Comparison of ENCODE assay signal across 11 mouse cellular contexts in genomic region chr1:171610781-171611180, GRCm38 (mm10). TPM values are rescaled to one million over a fixed set of nuclear protein-coding genes. Genes with fewer than 3 reads are reported as not detected.
A peak's percentile ranks its signal among the peaks of the same experiment; 100 is the strongest.
DNase-seq lines count a peak whose midpoint lies in the region; ATAC-seq and TF ChIP-seq lines count a peak whose summit lies in the region.
"Had no signal": no experiment of that assay in that cellular context is flagged by ENCODE, and none has a peak within 500 bp of the region (broad histone marks: within the 10 kb centered on the region; RNA-seq: fewer than 3 reads in every experiment).

No protein-coding gene starts in this region.

- dilution Hi-C loops in CH12.LX (cut with MboI; ENCODE audit: extremely low pct_ligation_motif_present, extremely low pct_unique_long_range_greater_than_20kb, low sequenced_read_pairs) = no loop called here

- 33% methylated on average over 1 of the region's 1 CpGs for WGBS in kidney, adult 2 months

- TF ChIP-seq EP300 in CH12.LX (IDR thresholded peaks at IDR 0.05; ENCODE audit: low read length) = no peak

- in situ Hi-C loops in CH12.LX (cut with MboI; ENCODE audit: low pct_ligation_motif_present, low pct_unique_long_range_greater_than_20kb, low sequenced_read_pairs) = no loop called here

- peak; percentile 13 for TF ChIP-seq RAD21 in CH12.LX (IDR thresholded peaks at IDR 0.05; ENCODE audit: low read depth, low read length)

- H3K27ac ChIP-seq in kidney, adult 2 months (ENCODE audit: insufficient read depth, low read depth, low read length) = no peak overlapping the region
- H3K27ac ChIP-seq in CH12.LX (ENCODE audit: insufficient read depth, low read depth) = no peak overlapping the region
- H3K27ac ChIP-seq: embryonic facial prominence, embryonic 13.5 days; gastrocnemius, adult 2 months; liver, embryonic 13.5 days had no signal

- no peak for TF ChIP-seq CTCF in kidney, adult 2 months (conservative IDR thresholded peaks at IDR 0.05; ENCODE audit: insufficient read depth, insufficient read length, low read depth, low read length)
- peak; percentile 30 to 60; a peak in 2 of 4 replicates for TF ChIP-seq CTCF in CH12.LX (conservative IDR thresholded peaks at IDR 0.05 in 1 of 2, IDR thresholded peaks at IDR 0.05 in 1 of 2; ENCODE audit: low read depth in 2 of 2, low read length in 2 of 2)

- no peaks in the 10 kb centered on the region for H3K4me1 ChIP-seq in kidney, adult 2 months (ENCODE audit: control insufficient read depth, insufficient read depth, low read length)
- peaks cover 7 to 62% of the 10 kb centered on the region in 2 experiments; a peak in 3 of 4 replicates for H3K4me1 ChIP-seq in CH12.LX (ENCODE audit: control insufficient read depth in 1 of 2, insufficient read depth in 2 of 2)
- H3K4me1 ChIP-seq: embryonic facial prominence, embryonic 13.5 days; liver, embryonic 13.5 days had no signal

- ATAC-seq in cerebellum, adult (ENCODE audit: insufficient number of reproducible peaks, low FRiP score, low TSS enrichment) = no peak

- H3K36me3 ChIP-seq in kidney, adult 2 months (ENCODE audit: control insufficient read depth, insufficient read depth, low read length) = no peaks in the 10 kb centered on the region
- H3K36me3 ChIP-seq in CH12.LX (replicated peaks in 1 of 2; ENCODE audit: control insufficient read depth in 1 of 2, insufficient read depth in 1 of 2, low read length in 1 of 2) = peaks cover 0 to under 1% of the 10 kb centered on the region in 2 experiments
- H3K36me3 ChIP-seq: embryonic facial prominence, embryonic 13.5 days; liver, embryonic 13.5 days had no signal

- H3K4me3 ChIP-seq in kidney, adult 2 months (ENCODE audit: insufficient read depth, low read depth, low read length) = no peak overlapping the region
- no peak overlapping the region for H3K4me3 ChIP-seq in CH12.LX (replicated peaks in 1 of 3; ENCODE audit: low read depth in 2 of 3, low read length in 2 of 3, poor library complexity in 1 of 3)
- H3K4me3 ChIP-seq: embryonic facial prominence, embryonic 13.5 days; gastrocnemius, adult 2 months; liver, embryonic 13.5 days had no signal

- DNase-seq in kidney, postnatal 4 days = peak; percentile 22 to 24
- DNase-seq in kidney, adult 2 months = no peak
- DNase-seq in CH12.LX (ENCODE audit: extremely low read depth) = peak; percentile 61
- DNase-seq in T-cell, adult 2 months (ENCODE audit: low spot score) = peak; percentile 30
- peak; percentile 44 to 57 for DNase-seq in natural killer cell, adult 2 months (ENCODE audit: low spot score in 2 of 2)
- no peak for DNase-seq in layer of hippocampus, postnatal 25 days (ENCODE audit: extremely low spot score in 1 of 2, low spot score in 1 of 2)
- DNase-seq: gastrocnemius, adult 2 months; kidney, adult 8-10 months; liver, embryonic 13.5 days had no signal

- H3K27me3 ChIP-seq in kidney, adult 2 months (replicated peaks; ENCODE audit: control insufficient read depth, insufficient read depth, low read length) = no peaks in the 10 kb centered on the region
- H3K27me3 ChIP-seq in CH12.LX (replicated peaks) = no peaks in the 10 kb centered on the region
- H3K27me3 ChIP-seq: embryonic facial prominence, embryonic 13.5 days; liver, embryonic 13.5 days had no signal

- H3K9ac ChIP-seq in CH12.LX (ENCODE audit: insufficient read depth, low read depth) = no peak overlapping the region
- H3K9ac ChIP-seq: embryonic facial prominence, embryonic 13.5 days; liver, embryonic 13.5 days had no signal

- peaks cover under 1% of the 10 kb centered on the region; the same call in 1 of the 2 replicates for H3K79me2 ChIP-seq in CH12.LX (replicated peaks; ENCODE audit: control insufficient read depth, extremely low read depth, insufficient read depth, poor library complexity, severe bottlenecking)

- H3K4me2 ChIP-seq in CH12.LX (ENCODE audit: insufficient read depth, low read depth, poor library complexity, severe bottlenecking) = no peak overlapping the region
- H3K4me2 ChIP-seq: embryonic facial prominence, embryonic 13.5 days; liver, embryonic 13.5 days had no signal

- no peaks in the 10 kb centered on the region for H3K9me3 ChIP-seq in CH12.LX (replicated peaks; ENCODE audit: low read length)
- H3K9me3 ChIP-seq: embryonic facial prominence, embryonic 13.5 days; liver, embryonic 13.5 days had no signal

- no peak for TF ChIP-seq POLR2A in kidney, adult 2 months (IDR thresholded peaks at IDR 0.05; ENCODE audit: low read depth, low read length)
- no peak for TF ChIP-seq POLR2A in CH12.LX (IDR thresholded peaks at IDR 0.05; ENCODE audit: low read depth, low read length)

TF ChIP-seq in CH12.LX, 34 proteins besides CTCF, POLR2A, EP300 and RAD21:
- TF ChIP-seq SMC3 (IDR thresholded peaks at IDR 0.05; ENCODE audit: low read depth, low read length) (peak; percentile 26; the same call in 1 of the 2 replicates), GABPA (IDR thresholded peaks at IDR 0.05; ENCODE audit: insufficient replicate concordance, low read depth, low read length) (no peak)

RNA-seq across cellular contexts. Expression of gene Ly9, which starts 3.6 kb away (rescaled TPM):
- 0.54 and 2.2 TPM in 2 replicates for polyA plus RNA-seq in kidney, adult 2 months (2012; rRNA removed)
- 43.6 and 46.7 TPM in 2 replicates for total RNA-seq in CH12.LX (2012; rRNA removed)
- 53.6 and 57.8 TPM in 2 replicates for total RNA-seq in CH12.LX (2014; rRNA removed)
- polyA plus RNA-seq in CH12.LX (2012; ENCODE audit: insufficient read length, low read depth) = 68.6 and 74.4 TPM in 2 replicates
- under 1 TPM in 1 of 2 experiments, not detected in 1; 0.23 TPM for total RNA-seq in layer of hippocampus, postnatal 25 days (2021)
- total RNA-seq: gastrocnemius, adult 2 months had no signal

RNA-seq across cellular contexts. Expression of gene Slamf7, which starts 42.1 kb away (rescaled TPM):
- 1.1 and 1.5 TPM in 2 replicates for polyA plus RNA-seq in kidney, adult 2 months (2012; rRNA removed)
- total RNA-seq in CH12.LX (2012; rRNA removed) (6.8 and 10.5 TPM in 2 replicates), CH12.LX (2014; rRNA removed) (15.4 and 15.8 TPM in 2 replicates)
- 9.5 and 10.6 TPM in 2 replicates for polyA plus RNA-seq in CH12.LX (2012; ENCODE audit: insufficient read length, low read depth)
- not detected for total RNA-seq in layer of hippocampus, postnatal 25 days (2021)
- polyA plus RNA-seq: embryonic facial prominence, embryonic 13.5 days; liver, embryonic 13.5 days had no signal

RNA-seq across cellular contexts. Expression of gene Cd244a, which starts 51.8 kb away (rescaled TPM):
- polyA plus RNA-seq in kidney, adult 2 months (2012; rRNA removed) = 0.11 and 0.53 TPM in 2 replicates
- total RNA-seq in CH12.LX (2012; rRNA removed) (0.21 and 0.34 TPM in 2 replicates), CH12.LX (2014; rRNA removed) (0.45 and 0.64 TPM in 2 replicates)
- 0.41 and 0.74 TPM in 2 replicates for polyA plus RNA-seq in CH12.LX (2012; ENCODE audit: insufficient read length, low read depth)
- not detected for total RNA-seq in layer of hippocampus, postnatal 25 days (2021)
- polyA plus RNA-seq: embryonic facial prominence, embryonic 13.5 days had no signal

Comparison
In these comparisons a context has a peak if more than half of its experiments do, and no peak if none do; other contexts are left out.
1. DNase-seq: peak in kidney, postnatal 4 days (2 of 2), CH12.LX (single experiment), T-cell, adult 2 months (single experiment) and natural killer cell, adult 2 months (2 of 2); none in kidney, adult 2 months (single experiment) and layer of hippocampus, postnatal 25 days (0 of 2).
2. RNA of gene Ly9, which starts 3.6 kb away (total RNA-seq): 43.6 to 57.8 TPM in CH12.LX; 0.23 TPM in layer of hippocampus, postnatal 25 days; every median in the first group is over 10 times any median in the second.
3. RNA of gene Slamf7, which starts 42.1 kb away (total RNA-seq): 6.8 to 15.8 TPM in CH12.LX; not detected in layer of hippocampus, postnatal 25 days; every median in the first group is over 4 times any median in the second.